ENCODE assay signal across 11 mouse cellular contexts in genomic region chr13:30042689-30043320, GRCm38 (mm10). TPM values are rescaled to one million over a fixed set of nuclear protein-coding genes. Genes with fewer than 3 reads are reported as not detected.
A peak's percentile ranks its signal among the peaks of the same experiment; 100 is the strongest.
DNase-seq lines count a peak whose midpoint lies in the region; ATAC-seq and TF ChIP-seq lines count a peak whose summit lies in the region.
"Had no signal": no experiment of that assay in that cellular context is flagged by ENCODE, and none has a peak within 500 bp of the region (broad histone marks: within the 10 kb centered on the region; RNA-seq: fewer than 3 reads in every experiment).

No protein-coding gene starts in this region.

- H3K27ac ChIP-seq in heart, embryonic 13.5 days (replicated peaks) = peak overlapping the region; percentile 30; the same call in 1 of the 2 replicates

- 54% methylated on average over 15 of the region's 15 CpGs for WGBS in heart, embryonic 13.5 days

- H3ac ChIP-seq in C2C12 (ENCODE audit: control insufficient read depth, insufficient read length, low read depth) = no peak overlapping the region

- intact Hi-C loops in heart, postnatal 36 days (cut with DNase I) = no loop called here

- peak overlapping the region; percentile 2; the same call in 1 of the 2 replicates for H3K9ac ChIP-seq in heart, embryonic 13.5 days

- no peaks in the 10 kb centered on the region for H3K79me2 ChIP-seq in C2C12 (ENCODE audit: control insufficient read depth, insufficient read depth)

- H3K27me3 ChIP-seq in heart, embryonic 13.5 days (replicated peaks) = no peaks in the 10 kb centered on the region
- H3K27me3 ChIP-seq in C2C12 (ENCODE audit: control insufficient read depth, insufficient read depth, insufficient read length) = no peaks in the 10 kb centered on the region

- H3K9me3 ChIP-seq in heart, embryonic 13.5 days = no peaks in the 10 kb centered on the region

- peak overlapping the region; percentile 46 for H3K4me2 ChIP-seq in heart, embryonic 13.5 days

- H3K36me3 ChIP-seq in heart, embryonic 13.5 days = no peaks in the 10 kb centered on the region
- no peaks in the 10 kb centered on the region for H3K36me3 ChIP-seq in C2C12 (ENCODE audit: control insufficient read depth, insufficient read depth)

- no peak for DNase-seq in heart, postnatal 36 days
- DNase-seq in naive thymus-derived CD4-positive, alpha-beta T cell, adult 2 months (ENCODE audit: low read depth) = peak; percentile 62
- no peak for DNase-seq in lung, postnatal 14 days
- DNase-seq in urinary bladder, postnatal 10 days (ENCODE audit: low spot score) = no peak
- no peak for DNase-seq in ovary, adult 18-20 months (ENCODE audit: low spot score)
- DNase-seq: adrenal gland, adult 2 months; lung, adult 18-20 months; midbrain, embryonic 14.5 days had no signal

- peaks cover 13% of the 10 kb centered on the region for H3K4me1 ChIP-seq in heart, embryonic 13.5 days

- H3K4me3 ChIP-seq in heart, embryonic 13.5 days = 0 out of 2 replicates have a peak overlapping the region, but pooled peaks have one; percentile 5
- H3K4me3 ChIP-seq in C2C12 (ENCODE audit: insufficient read depth, poor library complexity, severe bottlenecking) = no peak overlapping the region

- H3K79me3 ChIP-seq in C2C12 (ENCODE audit: low read depth) = no peaks in the 10 kb centered on the region

- no peak for ATAC-seq in heart, embryonic 13.5 days (ENCODE audit: extremely low read depth, insufficient number of reproducible peaks, low FRiP score, low TSS enrichment)
- peak; percentile 30; the same call in 1 of the 2 replicates for ATAC-seq in common myeloid progenitor, adult 5-6 weeks (replicated peaks; ENCODE audit: low read depth, poor library complexity, severe bottlenecking)

- no peak for TF ChIP-seq CTCF in C2C12 (IDR thresholded peaks at IDR 0.05; ENCODE audit: control insufficient read depth, insufficient read depth, insufficient read length)

TF ChIP-seq in C2C12, 6 proteins besides CTCF, POLR2A, EP300 and RAD21:
- TF ChIP-seq MYOD1 (IDR thresholded peaks at IDR 0.05; ENCODE audit: control insufficient read depth, insufficient read length, low read depth) = peak; percentile 24
- no peak for TF ChIP-seq MAX (IDR thresholded peaks at IDR 0.05)
- TF ChIP-seq CEBPB (IDR thresholded peaks at IDR 0.05; ENCODE audit: low read depth) = no peak
- no peak for TF ChIP-seq USF1 (IDR thresholded peaks at IDR 0.05; ENCODE audit: low read depth)

RNA-seq across cellular contexts. Expression of gene E2f3, which starts 56.9 kb away (rescaled TPM):
- polyA plus RNA-seq in heart, embryonic 13.5 days (2015; fragmentation: Nextera tagmentation; extraction: Ambion mirVana) = 8.2 and 9.1 TPM in 2 replicates
- total RNA-seq in heart, postnatal 36 days (2021) = 1 to 10 TPM; 6.4 to 6.6 TPM
- 10.2 TPM for polyA plus RNA-seq in C2C12 (2012; fragmentation: generic; extraction: Trizol)
- total RNA-seq in common myeloid progenitor, adult 5-6 weeks (2017) = 13.5 and 15.1 TPM in 2 replicates
